Mouse (Mus musculus) hindbrain, embryonic 11.5 days (tissue): ENCODE measurements around the gene Eif2b2. TPM values are rescaled to one million over a fixed set of nuclear protein-coding genes. Genes with fewer than 3 reads are reported as not detected.

ENCODE experiments used
- ATAC-seq: fragments of 200-750 bp; cut with Nextera tagmentation; 2 replicates; pipeline ENCODE4 v1.8.0; 2017; ENCODE audit warnings: mild to moderate bottlenecking, moderate TSS enrichment, moderate library complexity; ENCODE audit not compliant: low FRiP score
- DNase-seq: peaks from one replicate; pipeline ENCODE4 v3.0.0-alpha.2; 2015; ENCODE audit warnings: low spot score
- H3K27ac ChIP-seq: fragments of 300-500 bp; sonication (generic); 2 replicates; pipeline ENCODE4 v1.5.1; 2014; ENCODE audit warnings: mild to moderate bottlenecking, low read depth, low read length
- H3K27me3 ChIP-seq: fragments of 300-500 bp; sonication (generic); 2 replicates; pipeline ENCODE4 v1.6.1; 2014; ENCODE audit warnings: mild to moderate bottlenecking, low read length, moderate library complexity, mixed read lengths; ENCODE audit not compliant: control insufficient read depth, insufficient read depth
- H3K36me3 ChIP-seq: fragments of 300-500 bp; sonication (generic); 2 replicates; pipeline ENCODE4 v1.6.1; 2014; ENCODE audit warnings: mild to moderate bottlenecking, low read length, moderate library complexity, mixed read lengths; ENCODE audit not compliant: control insufficient read depth, insufficient read depth
- H3K4me1 ChIP-seq: fragments of 300-500 bp; sonication (generic); replicated peaks from 2 replicates; pipeline ENCODE4 v1.6.1; 2014; ENCODE audit warnings: low read length, mixed read lengths; ENCODE audit not compliant: control insufficient read depth, insufficient read depth
- H3K4me2 ChIP-seq: fragments of 300-500 bp; sonication (generic); replicated peaks from 2 replicates; pipeline ENCODE4 v1.6.1; 2014; ENCODE audit warnings: mild to moderate bottlenecking, low read depth, low read length
- H3K4me3 ChIP-seq: fragments of 300-500 bp; sonication (generic); 2 replicates; pipeline ENCODE4 v1.5.1; 2014; ENCODE audit warnings: low read depth, low read length
- H3K9ac ChIP-seq: fragments of 300-500 bp; sonication (generic); 2 replicates; pipeline ENCODE4 v1.6.1; 2014; ENCODE audit warnings: low read depth, low read length
- H3K9me3 ChIP-seq: fragments of 300-500 bp; sonication (generic); 2 replicates; pipeline ENCODE4 v1.6.1; 2016; ENCODE audit warnings: low read length; ENCODE audit not compliant: control insufficient read depth
- WGBS: fragments of 180-500 bp; shearing (Covaris S2); extraction: QIAGEN DNeasy Blood & Tissue Kit; methylation state at CpG from one replicate; pipeline ENCODE4 v1.1.7; 2014; 5-methylcytosine and 5-hydroxymethylcytosine counted together
- polyA plus RNA-seq: library from polyadenylated mRNA; unstranded; fragments of >200 nt; fragmentation: Nextera tagmentation; extraction: Ambion mirVana; gene quantifications from 2 replicates; pipeline ENCODE4 v1.2.1, GENCODE M21; 2014

The Eif2b2 gene
- polyA plus RNA-seq, 1 experiment from 2014 or later = 90.0 TPM

GRCm38 (mm10) chr12:85256074-85256751 is 36.9 kb downstream of the Eif2b2 start:
- 72% methylated on average over 7 of the region's 7 CpGs for WGBS
- H3K9me3 ChIP-seq = no peaks in the 10 kb centered on the region
- ATAC-seq (no peak), DNase-seq (no peak)
- H3K9ac ChIP-seq = no peak overlapping the region
- no peaks in the 10 kb centered on the region for H3K27me3 ChIP-seq
- no peaks in the 10 kb centered on the region for H3K36me3 ChIP-seq
- no peaks in the 10 kb centered on the region for H3K4me1 ChIP-seq
- H3K4me3 ChIP-seq = no peak overlapping the region
- H3K4me2 ChIP-seq = no peak overlapping the region
- no peak overlapping the region for H3K27ac ChIP-seq

GRCm38 (mm10) chr12:85257008-85257639 is 37.8 kb downstream of the Eif2b2 start:
- Histone ChIP-seq H3K36me3 (no peaks in the 10 kb centered on the region), H3K4me1 (no peaks in the 10 kb centered on the region), H3K9ac (no peak overlapping the region), H3K27me3 (no peaks in the 10 kb centered on the region), H3K27ac (no peak overlapping the region), H3K4me2 (no peak overlapping the region), H3K9me3 (no peaks in the 10 kb centered on the region), H3K4me3 (no peak overlapping the region)
- 79% methylated on average over 7 of the region's 7 CpGs for WGBS
- DNase-seq (no peak), ATAC-seq (no peak)

- 49% methylated on average over 10 of the region's 10 CpGs for WGBS
- Histone ChIP-seq H3K27ac (no peak overlapping the region), H3K36me3 (no peaks in the 10 kb centered on the region), H3K9me3 (no peaks in the 10 kb centered on the region), H3K4me1 (no peaks in the 10 kb centered on the region), H3K4me2 (no peak overlapping the region), H3K27me3 (no peaks in the 10 kb centered on the region), H3K4me3 (no peak overlapping the region), H3K9ac (no peak overlapping the region)
- no peak for ATAC-seq
- peak; percentile 30 for DNase-seq
Measured at GRCm38 (mm10) chr12:85262489-85262888, 43.2 kb downstream of the Eif2b2 start.

GRCm38 (mm10) chr12:85263190-85263589 is 43.9 kb downstream of the Eif2b2 start:
- DNase-seq (no peak), ATAC-seq (no peak)
- H3K9ac ChIP-seq = no peak overlapping the region
- H3K4me1 ChIP-seq = no peaks in the 10 kb centered on the region
- no peaks in the 10 kb centered on the region for H3K9me3 ChIP-seq
- H3K27ac ChIP-seq = no peak overlapping the region
- H3K4me3 ChIP-seq = no peak overlapping the region
- no peak overlapping the region for H3K4me2 ChIP-seq
- no peaks in the 10 kb centered on the region for H3K27me3 ChIP-seq
- H3K36me3 ChIP-seq = no peaks in the 10 kb centered on the region
- 85% methylated on average over 5 of the region's 5 CpGs for WGBS

GRCm38 (mm10) chr12:85264531-85264930 is 45.2 kb downstream of the Eif2b2 start:
- no peak overlapping the region for H3K4me3 ChIP-seq
- ATAC-seq (no peak), DNase-seq (no peak)
- no peak overlapping the region for H3K9ac ChIP-seq
- no peak overlapping the region for H3K4me2 ChIP-seq
- H3K27ac ChIP-seq = no peak overlapping the region
- H3K9me3 ChIP-seq = no peaks in the 10 kb centered on the region
- H3K27me3 ChIP-seq = no peaks in the 10 kb centered on the region
- 86% methylated on average over 8 of the region's 8 CpGs for WGBS
- no peaks in the 10 kb centered on the region for H3K36me3 ChIP-seq
- H3K4me1 ChIP-seq = no peaks in the 10 kb centered on the region

GRCm38 (mm10) chr12:85264940-85265339 is 45.7 kb downstream of the Eif2b2 start:
- H3K9ac ChIP-seq = no peak overlapping the region
- DNase-seq (peak; percentile 14), ATAC-seq (no peak)
- H3K9me3 ChIP-seq = no peaks in the 10 kb centered on the region
- WGBS = 60% methylated on average over 7 of the region's 7 CpGs
- H3K4me3 ChIP-seq = no peak overlapping the region
- H3K27ac ChIP-seq = no peak overlapping the region
- H3K4me1 ChIP-seq = no peaks in the 10 kb centered on the region
- H3K27me3 ChIP-seq = no peaks in the 10 kb centered on the region
- no peaks in the 10 kb centered on the region for H3K36me3 ChIP-seq
- no peak overlapping the region for H3K4me2 ChIP-seq

GRCm38 (mm10) chr12:85266248-85266647 is 47.0 kb downstream of the Eif2b2 start:
- Histone ChIP-seq H3K9me3 (no peaks in the 10 kb centered on the region), H3K27me3 (no peaks in the 10 kb centered on the region), H3K36me3 (no peaks in the 10 kb centered on the region), H3K9ac (no peak overlapping the region), H3K27ac (no peak overlapping the region), H3K4me1 (no peaks in the 10 kb centered on the region), H3K4me3 (no peak overlapping the region), H3K4me2 (no peak overlapping the region)
- WGBS = 95% methylated on average over 3 of the region's 3 CpGs
- ATAC-seq (no peak), DNase-seq (no peak)

GRCm38 (mm10) chr12:85269821-85270220 is 50.5 kb downstream of the Eif2b2 start:
- ATAC-seq (peak; percentile 22; the same call in 1 of the 2 replicates), DNase-seq (no peak)
- no peaks in the 10 kb centered on the region for H3K27me3 ChIP-seq
- H3K4me1 ChIP-seq = no peaks in the 10 kb centered on the region
- H3K9me3 ChIP-seq = no peaks in the 10 kb centered on the region
- WGBS = 61% methylated on average over 3 of the region's 3 CpGs
- peak overlapping the region; percentile 35 for H3K4me2 ChIP-seq
- H3K27ac ChIP-seq = peak overlapping the region; percentile 67
- H3K36me3 ChIP-seq = no peaks in the 10 kb centered on the region
- peak overlapping the region; percentile 64 for H3K9ac ChIP-seq
- peak overlapping the region; percentile 49 for H3K4me3 ChIP-seq

- Histone ChIP-seq H3K9me3 (no peaks in the 10 kb centered on the region), H3K27me3 (no peaks in the 10 kb centered on the region), H3K4me3 (peak within 1 kb of the TSS; percentile 49), H3K27ac (peak within 1 kb of the TSS; percentile 67), H3K4me1 (no peaks in the 10 kb centered on the region), H3K4me2 (peak within 1 kb of the TSS; percentile 35), H3K9ac (peak within 1 kb of the TSS; percentile 64), H3K36me3 (no peaks in the 10 kb centered on the region)
- ATAC-seq = peak; percentile 94
- WGBS = 2% methylated on average over 35 of the region's 35 CpGs
- peak; percentile 91 for DNase-seq
Measured at GRCm38 (mm10) chr12:85270319-85270718, 51.0 kb downstream of the Eif2b2 start, which contains the start of gene Mlh3. Mlh3 (minus strand) TSS chr12:85270599.
